Mouse (Mus musculus) testis, adult 2 months (tissue): ENCODE measurements around the gene Zfp523.

Experiments
- CTCF ChIP-seq: fragments of 200-500 bp; IDR thresholded peaks from 2 replicates; pipeline ENCODE4 v1.5.1; 2012; ENCODE audit warnings: low read depth, mild to moderate bottlenecking, inconsistent platforms, low read length, moderate library complexity; ENCODE audit not compliant: control insufficient read depth, insufficient read depth, insufficient replicate concordance
- POLR2A ChIP-seq: fragments of 200-500 bp; IDR thresholded peaks from 2 replicates; pipeline ENCODE4 v1.6.1; 2012; ENCODE audit warnings: low read depth, mild to moderate bottlenecking, inconsistent platforms, low read length, moderate library complexity; ENCODE audit not compliant: control insufficient read depth

DNA sequence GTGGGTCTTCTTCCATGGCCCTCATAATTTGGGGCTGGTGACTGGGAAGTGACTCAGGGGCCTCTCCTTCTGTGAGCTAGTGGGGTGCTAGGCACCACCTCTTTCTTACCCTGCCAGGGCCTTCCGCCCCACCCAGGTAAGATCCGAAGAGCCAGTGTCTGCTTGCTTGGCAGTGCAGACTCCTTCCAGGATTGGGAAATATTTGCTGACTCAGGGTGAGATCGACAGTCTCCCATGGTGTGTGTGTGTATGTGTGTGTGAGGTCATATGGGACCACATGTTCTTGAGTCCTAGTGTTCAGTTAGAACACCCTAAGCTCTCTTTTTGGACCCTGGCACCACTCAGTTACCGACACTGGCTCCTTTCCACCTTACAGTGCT is 59.7 kb downstream of the Zfp523 start:
- no peak for TF ChIP-seq CTCF
- TF ChIP-seq POLR2A, result no peak
